Mouse (Mus musculus) adrenal gland, adult 10 weeks (tissue): ENCODE results near the gene Ssbp3. TPM values are rescaled to one million over a fixed set of nuclear protein-coding genes. Genes with fewer than 3 reads are reported as not detected.

Source experiments
- polyA plus RNA-seq: library from polyadenylated mRNA; stranded (reverse); fragments of 350-450 nt; fragmentation: Illumina TruSeq; extraction: RNeasy Lipid Tissue Mini Kit (QIAGEN cat#74804); gene quantifications from one replicate; pipeline ENCODE4 v1.2.3, GENCODE M21; 2014; ENCODE audit warnings: low read depth, low replicate concordance

Gene Ssbp3
- polyA plus RNA-seq = 63.9 TPM

GRCm38 (mm10) chr4:106910201-106911172, at the start of gene Ssbp3:
TSS of gene Ssbp3 (plus strand) at chr4:106910701.

GRCm38 (mm10) chr4:107066252-107067124, 156.0 kb downstream of the Ssbp3 start, which contains the start of the genes Mrpl37 and Cyb5rl:
TSS of gene Mrpl37 (minus strand) at chr4:107066868.
TSS of gene Cyb5rl (plus strand) at chr4:107066988.

GRCm38 (mm10) chr4:107096841-107097373, 186.4 kb downstream of the Ssbp3 start, which contains the start of gene Cdcp2:
TSS of gene Cdcp2 (plus strand) at chr4:107096891.

Other genes starting within 250 kb of the Ssbp3 start
- gene Ttc4, start 231.8 kb upstream of the Ssbp3 start, polyA plus RNA-seq = 34.1 TPM
- not detected for gene Mroh7, start 179.8 kb upstream of the Ssbp3 start, polyA plus RNA-seq
- gene Fam151a, start 176.8 kb upstream of the Ssbp3 start, polyA plus RNA-seq = not detected
- 3.7 TPM for gene Acot11, start 105.7 kb upstream of the Ssbp3 start, polyA plus RNA-seq
- 36.2 TPM for gene Mrpl37, start 156.2 kb downstream of the Ssbp3 start, polyA plus RNA-seq
- 3.1 TPM for gene Cyb5rl, start 156.3 kb downstream of the Ssbp3 start, polyA plus RNA-seq
- gene Cdcp2, start 186.2 kb downstream of the Ssbp3 start, polyA plus RNA-seq = not detected